Mouse (Mus musculus) lung, postnatal 0 days (tissue): ENCODE measurements at regions not wholly inside any gene's neighbourhood (a gene's known extent, or its start where the extent isn't known, plus 50 kb on each side); places are given as distances from the start of the nearest gene placed in this dataset.

Experiments
- CTCF ChIP-seq: IDR thresholded peaks from 2 replicates; pipeline ENCODE4 v1.5.1; 2016; ENCODE audit warnings: antibody characterized with exemption, mild to moderate bottlenecking
- EP300 ChIP-seq: IDR thresholded peaks from 2 replicates; pipeline ENCODE4 v1.6.1; 2016; ENCODE audit warnings: antibody characterized with exemption, mild to moderate bottlenecking, control low read depth

GRCm38 (mm10) chr13:97408414-97409290 is 167.7 kb downstream of the Enc1 start:
- TF ChIP-seq EP300 (no peak), CTCF (no peak)
